Mouse (Mus musculus) limb, embryonic 15.5 days (tissue): ENCODE measurements around the gene Ccnk. TPM values are rescaled to one million over a fixed set of nuclear protein-coding genes. Genes with fewer than 3 reads are reported as not detected.

Experiments used
- ATAC-seq: fragments of 200-750 bp; cut with Nextera tagmentation; 2 replicates; pipeline ENCODE4 v1.8.0; 2017; ENCODE audit warnings: low read depth, moderate TSS enrichment; ENCODE audit not compliant: insufficient number of reproducible peaks, low FRiP score, low TSS enrichment
- H3K27ac ChIP-seq: fragments of 300-500 bp; sonication (generic); 2 replicates; pipeline ENCODE4 v1.5.1; 2015; ENCODE audit warnings: moderate library complexity, mild to moderate bottlenecking, inconsistent platforms
- H3K27me3 ChIP-seq: fragments of 300-500 bp; sonication (generic); 2 replicates; pipeline ENCODE4 v1.6.1; 2015; ENCODE audit warnings: inconsistent platforms
- H3K36me3 ChIP-seq: fragments of 300-500 bp; sonication (generic); 2 replicates; pipeline ENCODE4 v1.6.1; 2015; ENCODE audit warnings: inconsistent platforms
- H3K4me1 ChIP-seq: fragments of 300-500 bp; sonication (generic); 2 replicates; pipeline ENCODE4 v1.6.1; 2015; ENCODE audit warnings: inconsistent platforms
- H3K4me2 ChIP-seq: fragments of 300-500 bp; sonication (generic); 2 replicates; pipeline ENCODE4 v1.6.1; 2015; ENCODE audit warnings: mild to moderate bottlenecking, inconsistent platforms
- H3K4me3 ChIP-seq: fragments of 300-500 bp; sonication (generic); 2 replicates; pipeline ENCODE4 v1.5.1; 2015; ENCODE audit warnings: mild to moderate bottlenecking, inconsistent platforms
- H3K9ac ChIP-seq: fragments of 300-500 bp; sonication (generic); 2 replicates; pipeline ENCODE4 v1.6.1; 2015; ENCODE audit warnings: inconsistent platforms
- H3K9me3 ChIP-seq: fragments of 300-500 bp; sonication (generic); 2 replicates; pipeline ENCODE4 v1.6.1; 2016; ENCODE audit warnings: inconsistent platforms
- WGBS: fragments of 180-500 bp; shearing (Covaris S2); methylation state at CpG from one replicate; pipeline ENCODE4 v1.1.7; 2015; 5-methylcytosine and 5-hydroxymethylcytosine counted together
- polyA plus RNA-seq: library from polyadenylated mRNA; unstranded; fragments of >200 nt; fragmentation: Nextera tagmentation; extraction: Ambion mirVana; gene quantifications from 2 replicates; pipeline ENCODE4 v1.2.1, GENCODE M21; 2015

Ccnk gene
- polyA plus RNA-seq, 1 experiment from 2014 or later = 3.4 TPM

DNA sequence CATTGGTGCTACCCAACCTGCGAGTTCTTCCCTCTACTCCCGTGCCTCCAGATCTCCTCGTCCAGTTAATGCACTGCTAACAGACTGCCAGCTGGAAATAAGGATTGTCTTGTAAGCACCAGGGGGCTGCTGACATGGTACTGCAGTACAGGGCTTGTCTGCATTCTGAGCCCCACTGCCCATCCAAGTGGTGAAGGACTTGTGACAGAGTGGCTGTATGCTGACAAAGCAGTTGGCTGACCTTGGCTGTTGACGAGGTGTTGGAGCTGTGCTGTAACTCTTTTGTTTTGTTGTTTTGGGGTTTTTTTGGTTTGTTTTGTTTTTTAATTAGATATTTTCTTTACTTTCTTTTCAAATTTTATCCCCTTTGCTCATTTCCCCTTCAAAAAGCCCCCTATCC is 19.1 kb downstream of the Ccnk start:
- 81% methylated on average over 4 of the region's 4 CpGs for WGBS
- H3K27me3 ChIP-seq = no peaks in the 10 kb centered on the region
- peaks cover 96% of the 10 kb centered on the region for H3K36me3 ChIP-seq
- H3K4me3 ChIP-seq = no peak overlapping the region
- no peak overlapping the region for H3K4me2 ChIP-seq
- no peaks in the 10 kb centered on the region for H3K4me1 ChIP-seq
- no peak overlapping the region for H3K9ac ChIP-seq
- ATAC-seq = no peak
- no peaks in the 10 kb centered on the region for H3K9me3 ChIP-seq
- no peak overlapping the region for H3K27ac ChIP-seq

DNA sequence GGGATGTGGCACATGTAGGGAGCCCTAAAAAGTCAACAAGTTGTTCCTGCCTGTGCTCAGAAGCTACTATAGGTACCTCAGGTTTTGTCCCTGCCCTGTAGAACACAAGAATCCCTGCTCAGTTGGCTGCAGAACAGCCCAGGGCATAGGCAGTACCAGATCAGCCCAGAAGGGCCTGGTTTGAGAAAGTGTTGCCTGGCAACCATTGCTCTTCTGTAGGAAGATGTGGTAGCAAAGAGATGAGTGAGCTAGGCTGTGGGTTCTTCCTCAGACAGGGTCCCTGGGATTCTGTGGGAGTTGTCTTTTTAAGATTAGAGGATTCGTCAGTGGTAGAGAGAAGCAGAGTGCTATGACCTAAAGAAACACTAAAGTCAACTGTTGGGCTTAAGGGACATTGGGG is 20.7 kb downstream of the Ccnk start:
- no peaks in the 10 kb centered on the region for H3K9me3 ChIP-seq
- 83% methylated on average over 1 of the region's 1 CpGs for WGBS
- no peak for ATAC-seq
- H3K36me3 ChIP-seq = peaks cover 92% of the 10 kb centered on the region
- H3K4me1 ChIP-seq = no peaks in the 10 kb centered on the region
- no peak overlapping the region for H3K9ac ChIP-seq
- no peaks in the 10 kb centered on the region for H3K27me3 ChIP-seq
- H3K4me2 ChIP-seq = no peak overlapping the region
- no peak overlapping the region for H3K27ac ChIP-seq
- H3K4me3 ChIP-seq = no peak overlapping the region

GRCm38 (mm10) chr12:108203895-108204294 is 24.5 kb downstream of the Ccnk start:
- no peak overlapping the region for H3K4me2 ChIP-seq
- no peak overlapping the region for H3K4me3 ChIP-seq
- peaks cover 68% of the 10 kb centered on the region for H3K36me3 ChIP-seq
- 74% methylated on average over 8 of the region's 8 CpGs for WGBS
- H3K9me3 ChIP-seq = no peaks in the 10 kb centered on the region
- no peaks in the 10 kb centered on the region for H3K27me3 ChIP-seq
- H3K4me1 ChIP-seq = peaks cover 5% of the 10 kb centered on the region; the same call in 1 of the 2 replicates
- H3K27ac ChIP-seq = no peak overlapping the region
- no peak overlapping the region for H3K9ac ChIP-seq
- ATAC-seq = no peak

DNA sequence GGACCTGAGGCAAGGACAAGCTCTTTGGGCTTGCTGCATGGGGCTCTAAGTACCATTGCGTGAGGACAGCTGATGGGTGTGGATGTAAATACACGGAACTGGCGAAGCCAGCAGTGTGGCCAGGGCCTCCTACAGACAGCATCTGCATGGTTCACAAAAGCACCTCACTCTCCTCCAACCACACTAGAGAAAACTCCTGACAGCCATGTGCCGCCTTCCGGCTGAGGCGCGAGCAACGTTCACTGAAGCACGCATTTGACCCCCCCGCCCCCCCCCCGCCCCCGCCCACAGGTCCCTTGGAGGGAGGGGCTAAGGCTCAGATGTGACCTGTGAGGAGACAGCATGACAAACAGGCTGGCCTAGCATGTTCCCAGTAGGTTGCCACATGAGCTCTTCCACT is 25.6 kb downstream of the Ccnk start:
- peaks cover 15% of the 10 kb centered on the region for H3K4me1 ChIP-seq
- WGBS = 79% methylated on average over 12 of the region's 12 CpGs
- peaks cover 58% of the 10 kb centered on the region for H3K36me3 ChIP-seq
- no peak overlapping the region for H3K4me2 ChIP-seq
- ATAC-seq = no peak
- H3K27ac ChIP-seq = no peak overlapping the region
- H3K27me3 ChIP-seq = no peaks in the 10 kb centered on the region
- no peak overlapping the region for H3K4me3 ChIP-seq
- no peak overlapping the region for H3K9ac ChIP-seq
- H3K9me3 ChIP-seq = no peaks in the 10 kb centered on the region

DNA sequence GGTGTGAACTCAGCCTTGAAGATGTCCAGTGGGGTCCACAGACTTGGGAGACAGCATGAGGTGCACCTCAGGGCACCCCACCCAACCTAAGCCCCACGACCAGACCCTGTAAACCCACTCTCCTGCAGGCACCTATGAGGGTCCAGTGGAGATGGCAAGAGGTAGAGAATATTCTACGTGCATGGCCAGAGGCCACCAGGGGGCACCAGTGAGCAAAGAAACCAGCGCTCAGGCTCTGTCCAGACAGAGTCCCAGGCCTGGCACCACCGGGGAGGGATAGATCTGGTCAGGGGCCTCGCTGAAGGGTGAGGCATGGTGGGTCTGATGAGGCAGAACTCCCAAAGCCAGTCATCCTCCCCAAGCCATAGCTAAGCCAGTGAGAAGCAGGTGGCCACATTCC is 27.3 kb downstream of the Ccnk start:
- H3K9me3 ChIP-seq = no peaks in the 10 kb centered on the region
- WGBS = 8% methylated on average over 5 of the region's 5 CpGs
- ATAC-seq = peak; percentile 41
- peaks cover 25% of the 10 kb centered on the region for H3K4me1 ChIP-seq
- H3K9ac ChIP-seq = no peak overlapping the region
- no peak overlapping the region for H3K4me3 ChIP-seq
- peaks cover 42% of the 10 kb centered on the region for H3K36me3 ChIP-seq
- H3K4me2 ChIP-seq = no peak overlapping the region
- H3K27ac ChIP-seq = no peak overlapping the region
- H3K27me3 ChIP-seq = no peaks in the 10 kb centered on the region

GRCm38 (mm10) chr12:108208216-108208615 is 28.8 kb downstream of the Ccnk start:
- no peak overlapping the region for H3K4me3 ChIP-seq
- no peak for ATAC-seq

GRCm38 (mm10) chr12:108208726-108209438 is 29.5 kb downstream of the Ccnk start:
- WGBS = 28% methylated on average over 13 of the region's 13 CpGs
- no peak overlapping the region for H3K27ac ChIP-seq
- no peak overlapping the region for H3K4me2 ChIP-seq
- H3K4me1 ChIP-seq = peaks cover 47% of the 10 kb centered on the region
- H3K4me3 ChIP-seq = no peak overlapping the region
- no peaks in the 10 kb centered on the region for H3K27me3 ChIP-seq
- no peak overlapping the region for H3K9ac ChIP-seq
- H3K9me3 ChIP-seq = no peaks in the 10 kb centered on the region
- no peak for ATAC-seq
- peaks cover 24% of the 10 kb centered on the region for H3K36me3 ChIP-seq

More at GRCm38 (mm10) chr12:108208216-108208615, 28.8 kb downstream of the Ccnk start:
- Histone ChIP-seq H3K4me2 (no peak overlapping the region), H3K27ac (no peak overlapping the region), H3K27me3 (no peaks in the 10 kb centered on the region), H3K9ac (no peak overlapping the region), H3K4me1 (peaks cover 41% of the 10 kb centered on the region), H3K9me3 (no peaks in the 10 kb centered on the region), H3K36me3 (peaks cover 29% of the 10 kb centered on the region)
- WGBS = 81% methylated on average over 9 of the region's 9 CpGs

DNA sequence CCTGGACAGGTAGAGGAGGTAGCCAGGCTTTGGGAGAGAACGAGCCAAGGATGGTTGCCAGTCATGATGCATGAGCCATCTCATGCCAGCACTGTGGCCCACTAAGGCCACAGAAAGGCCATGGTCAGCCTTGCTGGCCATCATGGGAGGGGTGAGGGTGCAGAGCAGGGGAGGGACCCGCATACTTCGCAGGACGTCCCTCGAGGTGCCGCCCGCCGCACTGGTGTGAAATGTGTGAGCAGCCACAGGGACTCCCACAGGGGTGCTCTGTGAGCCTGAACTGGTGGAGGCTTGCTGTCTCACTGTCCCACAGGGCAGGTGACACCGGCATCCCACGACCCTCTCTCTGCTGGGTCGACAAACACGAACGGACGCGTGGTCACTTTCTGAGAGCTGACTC is 31.2 kb downstream of the Ccnk start:
- Histone ChIP-seq H3K4me2 (no peak overlapping the region), H3K9ac (no peak overlapping the region), H3K27ac (no peak overlapping the region), H3K36me3 (peaks cover 13% of the 10 kb centered on the region), H3K4me1 (peaks cover 63% of the 10 kb centered on the region), H3K4me3 (no peak overlapping the region), H3K9me3 (no peaks in the 10 kb centered on the region), H3K27me3 (no peaks in the 10 kb centered on the region)
- 91% methylated on average over 15 of the region's 15 CpGs for WGBS
- ATAC-seq = no peak

DNA sequence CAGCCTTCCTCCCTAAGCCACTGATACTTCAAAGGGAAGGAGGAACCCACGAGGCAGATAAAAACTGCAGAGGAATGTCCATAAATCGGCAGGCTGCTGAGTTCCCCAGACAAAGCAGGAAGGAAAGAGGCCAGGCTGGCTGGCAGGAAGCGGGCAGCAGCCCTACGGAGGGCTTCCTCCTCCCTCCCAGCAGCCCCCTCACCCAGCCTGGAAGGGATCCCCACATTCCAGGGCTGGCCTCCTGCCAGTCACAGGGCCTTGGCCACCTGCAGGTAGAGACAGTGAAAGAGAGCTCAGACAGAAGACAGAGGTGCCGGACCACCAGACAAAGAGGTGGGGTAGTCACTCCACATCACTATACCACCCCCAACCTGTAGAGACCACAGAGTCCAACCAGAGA is 32.7 kb downstream of the Ccnk start:
- no peaks in the 10 kb centered on the region for H3K27me3 ChIP-seq
- no peak overlapping the region for H3K4me2 ChIP-seq
- H3K9ac ChIP-seq = no peak overlapping the region
- H3K4me3 ChIP-seq = no peak overlapping the region
- WGBS = 11% methylated on average over 5 of the region's 5 CpGs
- H3K36me3 ChIP-seq = peaks cover 3% of the 10 kb centered on the region; the same call in 1 of the 2 replicates
- no peak for ATAC-seq
- H3K4me1 ChIP-seq = peaks cover 73% of the 10 kb centered on the region
- H3K27ac ChIP-seq = peak overlapping the region; percentile 44; the same call in 1 of the 2 replicates
- no peaks in the 10 kb centered on the region for H3K9me3 ChIP-seq

- Histone ChIP-seq H3K4me2 (no peak overlapping the region), H3K36me3 (no peaks in the 10 kb centered on the region), H3K27me3 (no peaks in the 10 kb centered on the region), H3K9me3 (no peaks in the 10 kb centered on the region), H3K9ac (no peak overlapping the region), H3K4me3 (no peak overlapping the region), H3K4me1 (peaks cover 75% of the 10 kb centered on the region), H3K27ac (0 out of 2 replicates have a peak overlapping the region, but pooled peaks have one; percentile 24)
- no peak for ATAC-seq
- 74% methylated on average over 6 of the region's 6 CpGs for WGBS
Measured at GRCm38 (mm10) chr12:108212476-108212875, 33.1 kb downstream of the Ccnk start.

DNA sequence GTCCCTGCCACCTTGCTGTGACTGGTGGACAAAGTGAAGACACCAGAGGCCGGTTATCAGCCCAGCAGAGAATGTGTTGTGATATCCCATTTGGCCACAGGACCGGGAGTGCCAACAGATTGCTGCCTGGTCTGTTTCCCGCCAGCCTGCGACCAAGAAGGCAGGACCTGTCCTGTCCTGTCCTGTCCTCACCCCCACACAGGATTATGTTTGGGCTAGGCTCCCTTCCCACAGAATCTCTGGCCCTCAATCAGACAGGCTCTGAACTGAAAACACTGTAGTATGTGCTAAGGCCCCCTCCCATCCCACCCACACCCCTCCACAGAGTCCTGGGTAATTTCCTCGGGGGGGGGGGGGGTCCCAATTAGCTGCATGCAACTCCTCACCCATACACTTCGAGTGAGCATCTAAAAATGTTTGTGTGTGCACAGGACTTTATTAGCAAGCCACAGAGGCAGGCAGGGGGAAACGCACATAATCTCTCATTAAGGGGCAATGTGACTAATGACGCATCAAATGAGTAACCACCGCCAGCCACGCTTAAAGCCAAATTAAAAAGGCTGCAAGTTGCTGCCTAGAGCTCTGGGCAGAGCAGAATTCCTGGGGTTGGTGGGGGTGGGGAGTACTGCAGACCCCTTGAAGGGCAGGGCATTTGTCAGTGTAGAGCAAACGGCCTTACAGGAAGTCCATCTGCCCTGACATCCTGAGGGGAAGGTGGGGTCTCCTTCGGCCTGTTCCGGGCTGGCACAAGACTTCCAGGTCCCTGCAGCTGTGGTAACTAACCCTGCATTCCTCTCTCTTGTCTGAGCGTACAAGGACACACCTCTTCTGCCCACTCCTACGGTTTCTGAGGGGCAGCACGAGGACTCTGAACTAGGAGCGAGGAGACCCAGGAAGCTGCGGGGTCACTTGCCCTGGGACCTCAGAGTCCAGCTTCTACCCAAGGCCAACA is 34.0 kb downstream of the Ccnk start:
- no peak for ATAC-seq
- Histone ChIP-seq H3K4me2 (no peak overlapping the region), H3K27me3 (no peaks in the 10 kb centered on the region), H3K36me3 (no peaks in the 10 kb centered on the region), H3K4me3 (no peak overlapping the region), H3K9me3 (no peaks in the 10 kb centered on the region), H3K27ac (no peak overlapping the region), H3K4me1 (peaks cover 79% of the 10 kb centered on the region), H3K9ac (no peak overlapping the region)
- 33% methylated on average over 18 of the region's 18 CpGs for WGBS

GRCm38 (mm10) chr12:108215090-108215489 is 35.7 kb downstream of the Ccnk start:
- H3K36me3 ChIP-seq = no peaks in the 10 kb centered on the region
- H3K4me3 ChIP-seq = no peak overlapping the region
- H3K27ac ChIP-seq = peak overlapping the region; percentile 50; the same call in 1 of the 2 replicates
- ATAC-seq = 0 out of 2 replicates have a peak, but pooled peaks have one; percentile 12
- no peaks in the 10 kb centered on the region for H3K27me3 ChIP-seq
- H3K4me1 ChIP-seq = peaks cover 80% of the 10 kb centered on the region
- 27% methylated on average over 8 of the region's 8 CpGs for WGBS
- no peaks in the 10 kb centered on the region for H3K9me3 ChIP-seq
- H3K9ac ChIP-seq = no peak overlapping the region
- no peak overlapping the region for H3K4me2 ChIP-seq
